Mouse (Mus musculus) erythroblast, embryonic 14.5 days (primary cell): Measurements from ENCODE around the gene Uba52.

Experiments used
- GATA1 ChIP-seq: IDR thresholded peaks from 2 replicates; pipeline ENCODE4 v1.6.1; 2012; ENCODE audit warnings: low read length, inconsistent platforms, mixed read lengths
- TAL1 ChIP-seq: IDR thresholded peaks from 3 replicates; pipeline ENCODE4 v1.6.1; 2012; ENCODE audit warnings: low read length, inconsistent platforms, mixed read lengths

DNA sequence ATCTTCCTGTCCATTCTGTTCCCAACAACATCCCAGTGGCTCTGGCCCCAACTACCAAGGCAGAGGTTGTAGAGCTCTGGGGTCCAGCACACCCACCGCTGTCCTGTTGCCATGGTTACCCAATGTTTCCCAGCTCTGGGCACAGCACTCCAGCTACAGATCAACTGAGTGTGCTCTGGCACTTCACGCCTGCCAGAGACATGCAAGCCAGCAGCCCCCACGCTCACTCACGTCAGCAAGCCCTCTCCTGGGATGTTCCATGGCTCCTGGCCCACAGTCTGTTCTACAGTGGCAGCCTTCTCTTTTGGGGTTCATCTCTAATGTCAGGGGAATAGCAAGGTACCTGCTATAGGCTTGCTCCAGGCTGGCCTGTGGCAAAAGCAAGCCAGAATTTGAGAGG is 47.3 kb downstream of the Uba52 start:
- no peak for TF ChIP-seq GATA1
- TF ChIP-seq TAL1 = no peak
